Mouse (Mus musculus): Measurements from ENCODE around the gene Smarcd1. TPM values are rescaled to one million over a fixed set of nuclear protein-coding genes. Genes with fewer than 3 reads are reported as not detected.
"Not testable (repeated sequence)": the region's sequence is repeated elsewhere in the genome, so short reads cannot be mapped to it uniquely, and the experiment has no call there.

The Smarcd1 gene
- polyA plus RNA-seq, 1 experiment from 2014 or later: 141 TPM

DNA sequence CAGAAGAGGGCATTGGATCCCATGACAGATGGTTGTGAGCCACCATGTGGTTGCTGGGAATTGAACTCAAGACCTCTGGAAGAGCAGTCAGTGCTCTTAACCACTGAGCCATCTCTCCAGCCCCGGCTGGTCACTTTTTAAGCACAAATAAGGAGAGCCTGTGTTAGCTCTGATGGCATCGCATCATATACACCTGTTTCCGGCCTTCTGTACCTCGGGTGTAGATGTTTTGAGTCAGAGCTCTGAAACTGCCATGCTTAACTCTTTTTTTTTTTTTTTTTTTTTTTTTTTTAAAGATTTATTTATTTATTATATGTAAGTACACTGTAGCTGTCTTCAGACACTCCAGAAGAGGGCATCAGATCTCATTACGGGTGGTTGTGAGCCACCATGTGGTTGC is 25.1 kb downstream of the Smarcd1 start:
- H3K4me3 ChIP-seq; H3K27me3 ChIP-seq; H3K9me3 ChIP-seq; H3K9ac ChIP-seq (replicated peaks); ATAC-seq (ENCODE audit: low FRiP score, low read depth); H3K27ac ChIP-seq (replicated peaks); H3K4me2 ChIP-seq (replicated peaks): not testable (repeated sequence)
- WGBS: 93% methylated on average over 4 of the region's 5 CpGs
- Histone ChIP-seq H3K4me1 (peaks cover 31% of the 10 kb centered on the region), H3K36me3 (peaks cover 33% of the 10 kb centered on the region)

DNA sequence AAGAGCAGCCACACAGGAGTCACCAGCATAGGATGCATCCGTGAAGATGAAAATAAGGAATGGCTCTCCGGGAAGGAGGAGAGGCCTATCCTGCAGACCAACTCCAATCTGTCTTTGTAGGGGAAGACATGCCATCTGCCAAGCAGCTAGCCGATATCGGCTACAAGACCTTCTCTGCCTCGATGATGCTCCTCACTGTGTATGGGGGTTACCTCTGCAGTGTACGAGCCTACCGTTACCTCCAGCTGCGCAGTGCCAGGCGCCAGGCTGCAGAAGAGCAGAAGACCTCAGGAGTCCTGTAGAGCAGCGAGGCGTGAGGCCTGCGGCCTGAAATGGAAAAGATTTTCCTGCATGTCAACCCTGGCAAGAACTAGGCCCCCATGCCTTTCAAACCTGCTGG is 25.6 kb downstream of the Smarcd1 start:
- WGBS: 96% methylated on average over 12 of the region's 12 CpGs
- Histone ChIP-seq H3K9me3 (0 out of 2 replicates have a peak, but pooled peaks cover 2% of the 10 kb centered on the region), H3K4me3 (no peak overlapping the region), H3K4me1 (peaks cover 31% of the 10 kb centered on the region), H3K4me2 (replicated peaks) (no peak overlapping the region), H3K27ac (replicated peaks) (no peak overlapping the region), H3K27me3 (no peaks in the 10 kb centered on the region), H3K9ac (replicated peaks) (no peak overlapping the region), H3K36me3 (peaks cover 33% of the 10 kb centered on the region)
- ATAC-seq (ENCODE audit: low FRiP score, low read depth): no peak

DNA sequence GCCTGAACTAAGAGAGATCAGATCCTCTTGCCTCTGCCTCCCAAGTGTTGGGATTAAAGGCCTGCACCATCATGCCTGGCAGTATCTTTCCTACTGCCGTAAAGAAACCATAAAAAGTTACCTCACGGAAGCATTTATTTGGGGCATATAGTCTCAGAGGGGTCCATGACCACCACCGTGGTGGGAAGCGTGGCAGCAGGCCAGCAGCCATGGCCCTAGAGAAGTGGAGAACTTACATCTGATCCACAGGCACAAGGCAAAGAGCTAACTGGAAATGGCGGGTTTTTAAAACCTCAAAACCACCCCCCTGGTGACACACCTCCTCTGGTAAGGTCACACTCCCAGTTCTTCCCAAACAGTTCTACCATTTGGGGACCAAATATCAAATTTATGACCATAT is 26.3 kb downstream of the Smarcd1 start:
- whole genome bisulfite sequencing: 96% methylated on average over 5 of the region's 5 CpGs
- H3K4me3 ChIP-seq: no peak overlapping the region
- no peak overlapping the region for H3K4me2 ChIP-seq (replicated peaks)
- ATAC-seq (ENCODE audit: low FRiP score, low read depth): no peak
- H3K27me3 ChIP-seq: no peaks in the 10 kb centered on the region
- H3K9ac ChIP-seq (replicated peaks): no peak overlapping the region
- peaks cover 36% of the 10 kb centered on the region for H3K36me3 ChIP-seq
- H3K9me3 ChIP-seq: 0 out of 2 replicates have a peak, but pooled peaks cover 2% of the 10 kb centered on the region
- peaks cover 27% of the 10 kb centered on the region for H3K4me1 ChIP-seq
- no peak overlapping the region for H3K27ac ChIP-seq (replicated peaks)

DNA sequence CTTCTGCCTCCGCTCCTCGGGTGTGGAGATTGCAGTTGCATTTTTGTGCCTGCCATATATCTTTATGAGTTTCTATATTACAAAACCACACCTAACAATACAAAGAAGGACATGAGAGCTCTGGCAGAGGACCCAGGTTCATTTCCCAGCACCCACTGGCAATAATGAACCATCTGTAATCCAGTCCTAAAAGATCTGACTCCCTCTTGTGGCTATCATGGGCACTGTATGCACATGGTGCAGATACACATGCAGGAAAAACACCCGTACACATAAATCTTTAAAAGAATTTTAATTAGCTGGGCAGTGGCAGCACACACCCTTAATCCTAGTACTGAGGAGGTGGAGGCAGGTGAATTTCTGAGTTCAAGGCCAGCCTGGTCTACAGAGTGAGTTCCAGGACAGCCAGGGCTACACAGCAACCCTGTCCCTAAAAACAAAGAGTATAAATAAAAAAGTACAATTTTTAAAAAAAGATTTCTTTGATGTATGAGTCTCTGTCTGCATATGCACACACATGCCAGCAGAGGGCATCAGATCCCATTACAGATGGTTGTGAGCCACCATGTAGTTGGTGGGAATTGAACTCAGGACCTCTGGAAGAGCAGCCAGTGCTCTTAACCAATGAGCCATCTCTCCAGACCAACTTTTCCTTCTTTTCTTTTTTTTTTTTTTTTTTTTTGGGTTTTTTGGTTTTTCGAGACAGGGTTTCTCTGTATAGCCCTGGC is 27.3 kb downstream of the Smarcd1 start:
- H3K9me3 ChIP-seq: 0 out of 2 replicates have a peak, but pooled peaks cover 2% of the 10 kb centered on the region
- no peak overlapping the region for H3K9ac ChIP-seq (replicated peaks)
- no peak overlapping the region for H3K4me3 ChIP-seq
- no peak overlapping the region for H3K4me2 ChIP-seq (replicated peaks)
- H3K36me3 ChIP-seq: peaks cover 39% of the 10 kb centered on the region
- no peak for ATAC-seq (ENCODE audit: low FRiP score, low read depth)
- H3K27ac ChIP-seq (replicated peaks): no peak overlapping the region
- H3K4me1 ChIP-seq: peaks cover 17% of the 10 kb centered on the region
- 98% methylated on average over 4 of the region's 4 CpGs for WGBS
- no peaks in the 10 kb centered on the region for H3K27me3 ChIP-seq

DNA sequence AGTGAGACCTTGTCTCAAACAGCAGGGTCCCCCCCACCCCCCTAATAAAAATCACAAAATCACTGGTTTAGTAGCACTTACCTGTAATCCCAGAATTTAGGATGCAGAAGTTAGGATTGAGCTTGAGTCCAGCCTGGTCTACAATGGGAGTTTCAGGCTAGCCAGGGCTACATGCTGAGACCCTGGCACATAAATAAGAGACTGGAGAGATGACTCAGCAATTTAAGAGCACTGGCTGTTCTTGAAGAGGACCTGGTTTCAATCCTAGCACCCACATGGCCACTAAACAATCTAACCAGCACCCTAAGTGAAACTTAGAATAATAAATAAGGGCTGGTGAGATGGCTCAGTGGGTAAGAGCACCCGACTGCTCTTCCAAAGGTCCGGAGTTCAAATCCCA is 29.2 kb downstream of the Smarcd1 start:
- Histone ChIP-seq H3K4me3 (no peak overlapping the region), H3K4me2 (replicated peaks) (no peak overlapping the region), H3K9ac (replicated peaks) (no peak overlapping the region), H3K9me3 (0 out of 2 replicates have a peak, but pooled peaks cover 2% of the 10 kb centered on the region), H3K27me3 (no peaks in the 10 kb centered on the region), H3K27ac (replicated peaks) (no peak overlapping the region), H3K4me1 (peaks cover 5% of the 10 kb centered on the region), H3K36me3 (peaks cover 53% of the 10 kb centered on the region)
- WGBS: 95% methylated on average over 2 of the region's 2 CpGs
- ATAC-seq (ENCODE audit: low FRiP score, low read depth): no peak

DNA sequence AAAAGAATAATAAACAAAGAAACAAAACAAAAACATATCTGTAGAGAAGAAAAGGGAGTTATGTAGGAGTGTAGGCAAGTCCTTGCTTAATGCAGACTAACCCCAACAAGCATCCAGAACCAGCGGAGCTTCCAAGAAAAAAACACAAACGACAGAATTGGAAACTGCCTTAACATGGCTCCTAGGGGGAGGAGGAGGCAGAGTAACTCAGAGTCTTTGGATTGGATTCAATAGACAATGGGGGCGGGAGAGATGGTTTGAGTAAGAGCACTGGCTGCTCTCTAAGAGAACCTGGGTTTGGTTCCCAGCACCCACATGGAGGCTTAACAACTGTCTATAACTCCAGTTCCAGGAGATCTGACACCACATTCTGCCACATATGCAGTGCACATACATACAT is 29.7 kb downstream of the Smarcd1 start:
- 93% methylated on average over 3 of the region's 3 CpGs for WGBS
- Histone ChIP-seq H3K9me3 (0 out of 2 replicates have a peak, but pooled peaks cover 2% of the 10 kb centered on the region), H3K4me2 (replicated peaks) (no peak overlapping the region), H3K27me3 (no peaks in the 10 kb centered on the region), H3K9ac (replicated peaks) (no peak overlapping the region), H3K4me3 (no peak overlapping the region), H3K27ac (replicated peaks) (no peak overlapping the region), H3K4me1 (peaks cover under 1% of the 10 kb centered on the region), H3K36me3 (peaks cover 58% of the 10 kb centered on the region)
- no peak for ATAC-seq (ENCODE audit: low FRiP score, low read depth)

DNA sequence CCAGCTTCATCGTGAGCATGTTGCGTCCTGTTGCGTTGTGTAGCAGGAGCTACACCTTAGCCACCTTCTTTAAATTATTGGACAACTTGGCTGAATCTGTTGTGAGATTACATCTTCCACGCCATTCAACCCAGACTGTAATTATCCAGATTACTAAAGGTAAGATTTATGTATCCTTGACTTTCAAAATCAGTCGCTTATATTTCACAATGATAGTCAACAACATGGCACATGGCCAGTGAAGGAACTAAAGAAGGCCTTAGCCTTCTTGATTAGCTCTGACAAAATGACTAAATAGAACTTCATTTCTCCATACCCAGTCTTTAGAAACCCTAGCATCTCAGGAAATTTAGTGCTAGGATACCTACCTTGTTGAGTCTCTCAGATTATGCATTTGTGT is 31.3 kb downstream of the Smarcd1 start:
- H3K27me3 ChIP-seq: no peaks in the 10 kb centered on the region
- peaks cover 64% of the 10 kb centered on the region for H3K36me3 ChIP-seq
- H3K9ac ChIP-seq (replicated peaks): no peak overlapping the region
- ATAC-seq (ENCODE audit: low FRiP score, low read depth): no peak
- no peaks in the 10 kb centered on the region for H3K4me1 ChIP-seq
- no peak overlapping the region for H3K4me3 ChIP-seq
- H3K27ac ChIP-seq (replicated peaks): no peak overlapping the region
- no peak overlapping the region for H3K4me2 ChIP-seq (replicated peaks)
- H3K9me3 ChIP-seq: 0 out of 2 replicates have a peak, but pooled peaks cover 2% of the 10 kb centered on the region
- whole genome bisulfite sequencing: 99% methylated on average over 5 of the region's 5 CpGs

DNA sequence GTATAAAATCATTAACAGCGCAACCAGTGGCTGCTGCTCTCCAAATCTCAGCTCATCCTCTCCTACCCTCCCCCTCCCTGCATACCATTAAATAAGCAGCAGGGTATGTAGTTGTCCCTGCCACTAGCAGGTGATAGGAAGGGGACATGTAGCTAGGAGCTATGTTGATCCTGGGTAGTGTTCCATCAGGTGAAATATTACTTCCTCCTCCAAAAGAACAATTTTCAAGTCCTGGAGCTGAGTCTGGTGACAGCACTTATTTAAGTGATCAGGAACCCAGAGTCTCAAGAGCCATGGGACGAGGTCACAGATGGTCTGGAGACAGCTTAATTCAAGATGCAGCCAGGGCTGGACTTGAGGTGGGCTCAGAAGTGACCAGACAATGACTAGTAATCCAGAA is 33.7 kb downstream of the Smarcd1 start:
- no peaks in the 10 kb centered on the region for H3K4me1 ChIP-seq
- peaks cover 70% of the 10 kb centered on the region for H3K36me3 ChIP-seq
- no peak overlapping the region for H3K4me2 ChIP-seq (replicated peaks)
- no peak for ATAC-seq (ENCODE audit: low FRiP score, low read depth)
- no peak overlapping the region for H3K9ac ChIP-seq (replicated peaks)
- 98% methylated on average over 2 of the region's 2 CpGs for WGBS
- no peaks in the 10 kb centered on the region for H3K27me3 ChIP-seq
- no peak overlapping the region for H3K4me3 ChIP-seq
- H3K9me3 ChIP-seq: no peaks in the 10 kb centered on the region
- H3K27ac ChIP-seq (replicated peaks): no peak overlapping the region

DNA sequence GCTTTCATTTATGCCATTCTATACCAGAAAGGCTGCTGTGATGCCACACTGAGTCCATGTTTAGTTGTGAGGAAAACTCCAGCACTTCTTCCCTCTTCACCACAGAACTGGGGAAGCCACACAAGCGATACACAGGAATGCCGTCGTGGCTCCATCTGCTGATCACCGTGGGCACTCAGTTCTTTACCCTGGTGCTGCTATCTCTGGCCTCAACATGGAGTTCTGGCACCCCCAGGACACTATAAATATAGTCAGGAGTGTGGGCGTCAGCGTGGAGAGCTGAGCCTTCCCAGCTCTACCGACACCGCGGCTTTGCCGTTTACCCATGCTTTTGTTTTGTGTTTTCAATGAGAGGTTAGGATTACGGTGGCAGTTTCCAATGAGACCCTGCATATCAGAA is 34.7 kb downstream of the Smarcd1 start:
- Histone ChIP-seq H3K4me1 (no peaks in the 10 kb centered on the region), H3K27ac (replicated peaks) (no peak overlapping the region), H3K9ac (replicated peaks) (no peak overlapping the region), H3K4me3 (no peak overlapping the region), H3K4me2 (replicated peaks) (no peak overlapping the region), H3K27me3 (no peaks in the 10 kb centered on the region), H3K9me3 (no peaks in the 10 kb centered on the region), H3K36me3 (peaks cover 79% of the 10 kb centered on the region)
- WGBS: 91% methylated on average over 11 of the region's 11 CpGs
- ATAC-seq (ENCODE audit: low FRiP score, low read depth): no peak

DNA sequence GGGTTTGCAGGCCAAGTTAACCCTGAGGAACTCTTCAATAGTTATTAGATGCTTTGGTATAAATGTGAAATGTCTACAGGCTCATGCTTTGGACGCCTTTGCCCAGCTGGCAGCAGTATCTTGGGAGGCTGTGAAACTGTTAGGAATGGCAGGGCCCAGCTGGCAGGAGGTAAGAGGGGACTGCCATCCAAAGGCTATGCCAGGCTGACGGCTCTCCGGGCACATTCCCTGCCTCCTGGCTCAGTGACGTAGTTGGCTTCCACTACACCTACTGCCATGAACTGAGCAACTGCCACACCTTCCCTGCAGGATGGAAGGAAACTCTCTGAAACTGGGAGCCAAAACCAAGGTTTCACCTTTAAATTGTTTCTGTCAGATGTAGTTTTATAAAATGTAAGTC is 38.3 kb downstream of the Smarcd1 start:
- Histone ChIP-seq H3K27ac (replicated peaks) (no peak overlapping the region), H3K9ac (replicated peaks) (no peak overlapping the region), H3K4me1 (no peaks in the 10 kb centered on the region), H3K4me2 (replicated peaks) (no peak overlapping the region), H3K36me3 (peaks cover 82% of the 10 kb centered on the region), H3K9me3 (no peaks in the 10 kb centered on the region), H3K4me3 (no peak overlapping the region), H3K27me3 (no peaks in the 10 kb centered on the region)
- no peak for ATAC-seq (ENCODE audit: low FRiP score, low read depth)
- WGBS: 96% methylated on average over 4 of the region's 4 CpGs

DNA sequence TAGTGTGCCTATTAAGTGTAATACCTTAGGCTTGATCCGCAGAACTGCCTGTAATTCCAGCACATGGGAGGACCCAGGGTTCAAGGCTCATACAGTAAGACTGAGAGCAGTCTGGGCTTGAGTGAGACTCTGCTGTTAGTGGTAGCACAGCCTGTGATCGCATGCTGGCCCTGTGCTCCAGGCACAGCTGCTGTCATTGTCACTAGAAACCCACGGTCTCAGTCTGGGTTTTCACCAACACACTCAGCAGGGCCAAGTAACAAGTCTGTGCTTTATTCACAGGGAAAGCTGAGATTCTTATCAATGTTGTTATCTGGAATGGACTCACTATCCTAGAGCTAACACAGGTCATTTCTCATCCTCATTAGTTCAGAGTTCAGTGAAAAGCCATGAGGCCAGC is 52.3 kb downstream of the Smarcd1 start:
- no peak for ATAC-seq (ENCODE audit: low FRiP score, low read depth)
- WGBS: 78% methylated on average over 3 of the region's 3 CpGs
- H3K9me3 ChIP-seq: no peaks in the 10 kb centered on the region
- H3K9ac ChIP-seq (replicated peaks): no peak overlapping the region
- no peaks in the 10 kb centered on the region for H3K27me3 ChIP-seq
- 0 out of 2 replicates have a peak, but pooled peaks cover 10% of the 10 kb centered on the region for H3K36me3 ChIP-seq
- H3K4me1 ChIP-seq: no peaks in the 10 kb centered on the region
- no peak overlapping the region for H3K4me3 ChIP-seq
- no peak overlapping the region for H3K27ac ChIP-seq (replicated peaks)
- no peak overlapping the region for H3K4me2 ChIP-seq (replicated peaks)
